Mouse (Mus musculus) stomach, postnatal 0 days (tissue): ENCODE measurements around the gene Gli1.

Source experiments
- CTCF ChIP-seq: IDR thresholded peaks from 2 replicates; pipeline ENCODE4 v1.5.1; 2016; ENCODE audit warnings: antibody characterized with exemption, low read depth, mild to moderate bottlenecking, moderate library complexity
- EP300 ChIP-seq: optimal IDR thresholded peaks from 2 replicates; pipeline ENCODE3; 2016; ENCODE audit warnings: antibody characterized with exemption

DNA sequence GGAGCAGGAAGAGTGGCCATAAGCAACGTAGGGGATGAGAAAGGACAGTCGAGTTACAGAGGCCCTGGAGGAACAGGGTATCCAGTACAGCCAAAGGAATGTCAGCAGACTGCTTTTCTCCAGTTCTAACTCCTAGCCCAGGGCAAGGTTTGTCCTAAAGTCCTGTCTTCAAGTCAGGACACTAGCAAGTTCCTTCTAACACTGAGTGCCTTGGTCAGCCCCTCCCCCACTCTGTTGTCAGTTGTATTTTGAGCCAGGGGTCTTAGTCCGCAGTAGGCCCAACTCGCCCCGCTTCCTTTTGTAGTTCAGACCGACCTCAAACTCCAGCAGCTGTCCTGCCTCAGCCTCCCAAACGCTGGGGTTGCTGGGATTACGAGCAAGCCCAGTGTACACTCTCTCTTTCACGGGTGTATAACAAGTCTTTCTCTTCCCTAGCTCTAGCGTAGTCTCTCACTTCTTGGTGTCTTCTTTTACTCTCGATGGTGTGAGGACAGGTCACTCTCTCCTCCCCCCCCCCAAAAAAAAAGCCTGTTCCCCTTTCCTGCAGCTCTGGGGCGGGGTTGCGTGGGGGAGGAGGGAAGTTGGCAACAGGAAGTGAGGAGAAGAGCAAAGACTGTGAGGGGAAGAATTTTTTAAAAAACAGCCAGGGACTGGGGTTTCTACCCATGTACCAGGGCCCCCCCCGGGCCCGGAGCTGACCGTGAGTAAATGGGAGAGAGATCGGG is 18.5 kb downstream of the Gli1 start:
- TF ChIP-seq CTCF, result no peak
- no peak for TF ChIP-seq EP300
